Mouse (Mus musculus) cortical plate, adult 2 months (tissue): Measurements from ENCODE around the gene Fut7.

Source experiments
- CTCF ChIP-seq: fragments of 200-500 bp; IDR thresholded peaks from 2 replicates; pipeline ENCODE4 v1.5.1; 2011; ENCODE audit warnings: mild to moderate bottlenecking, control low read depth, low read length; ENCODE audit not compliant: insufficient read depth; ENCODE audit errors: extremely low read depth
- POLR2A ChIP-seq: fragments of 200-500 bp; IDR thresholded peaks from 2 replicates; pipeline ENCODE4 v1.6.1; 2011; ENCODE audit warnings: mild to moderate bottlenecking, low read length, control low read depth; ENCODE audit not compliant: insufficient read depth; ENCODE audit errors: extremely low read depth

- TF ChIP-seq CTCF (no peak), POLR2A (no peak)
These were observed 8.3 kb downstream of the Fut7 start for GRCm38 (mm10) chr2:25431308-25431855.
